Comparison of ENCODE assay signal across 9 mouse cellular contexts in the genomic region with DNA sequence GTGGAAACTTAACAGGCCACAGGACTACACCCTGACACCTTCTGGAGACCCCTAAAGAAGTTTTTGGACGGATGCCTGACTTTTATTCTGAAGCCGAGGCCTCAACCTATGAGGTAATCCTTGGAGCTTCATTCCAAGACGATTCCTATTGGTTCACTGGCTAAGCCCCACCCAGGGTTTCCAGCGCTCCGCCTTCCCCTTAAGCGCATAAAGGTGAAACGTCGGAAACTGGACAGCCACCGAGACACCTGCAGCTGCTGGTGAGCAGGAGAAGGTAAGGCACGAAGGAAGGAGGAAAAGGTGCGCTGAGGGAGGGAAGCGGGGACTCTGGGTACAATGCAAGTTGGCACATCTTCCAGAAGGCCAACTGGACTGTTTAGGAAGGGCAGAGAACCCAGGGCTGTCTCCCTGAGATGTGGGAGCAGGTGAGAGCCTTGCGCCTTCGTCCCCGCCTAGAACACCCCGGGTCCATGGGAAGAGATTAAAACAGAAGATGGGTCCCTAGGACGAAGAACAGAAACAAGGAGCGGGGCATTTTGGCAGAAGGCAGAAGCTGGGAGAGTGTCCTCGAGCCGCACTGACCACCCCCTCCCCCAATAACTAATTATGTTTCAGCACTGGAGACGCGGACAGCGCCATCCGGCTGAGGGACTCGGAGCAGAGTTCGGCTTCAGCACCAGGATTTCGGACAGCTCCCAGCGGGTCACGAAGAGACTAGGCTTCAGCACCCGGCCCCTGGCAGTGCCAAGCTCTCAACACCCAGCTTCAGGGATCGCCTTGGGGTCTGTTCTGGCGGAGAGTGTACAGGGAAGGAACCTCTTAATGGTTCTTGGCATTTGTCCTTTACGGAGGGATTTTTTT. TPM values are rescaled to one million over a fixed set of nuclear protein-coding genes. Genes with fewer than 3 reads are reported as not detected.
DNase-seq lines count a peak whose midpoint lies in the region; ATAC-seq and TF ChIP-seq lines count a peak whose summit lies in the region.
"Had no signal": no experiment of that assay in that cellular context is flagged by ENCODE, and none has a peak within 500 bp of the region (broad histone marks: within the 10 kb centered on the region; RNA-seq: fewer than 3 reads in every experiment).

No protein-coding gene starts in this region.

- under 1% methylated on average over 33 of the region's 33 CpGs for WGBS in hindbrain, embryonic 16.5 days

- no peaks in the 10 kb centered on the region for H3K9me3 ChIP-seq in hindbrain, embryonic 16.5 days (ENCODE audit: control insufficient read depth, low read length)
- H3K9me3 ChIP-seq: megakaryocyte, embryonic 14.5 days had no signal

- TF ChIP-seq CTCF in left cerebral cortex, adult 2 months (IDR thresholded peaks at IDR 0.05) = no peak; the same call in 1 of the 2 replicates

- H3K4me2 ChIP-seq in hindbrain, embryonic 16.5 days (ENCODE audit: low read length) = peak overlapping the region; percentile 64

- DNase-seq in Muller cell, postnatal 12 days (ENCODE audit: inconsistent ontology term) = peak; percentile 77
- peak; percentile 89 to 91 for DNase-seq in cerebellum, adult 18-20 months
- DNase-seq in left cerebral cortex, adult 2 months (ENCODE audit: extremely low spot score in 1 of 2, low spot score in 2 of 2) = peak; percentile 77 to 78
- DNase-seq in right cerebral cortex, postnatal 10 days (ENCODE audit: low spot score in 2 of 2) = peak; percentile 85 to 87
- DNase-seq in urinary bladder, postnatal 14 days (ENCODE audit: low spot score) = peak; percentile 95

- peaks cover 3% of the 10 kb centered on the region for H3K27me3 ChIP-seq in hindbrain, embryonic 16.5 days (replicated peaks; ENCODE audit: control insufficient read depth, insufficient read depth, low read length)

- peak overlapping the region; percentile 60 for H3K4me3 ChIP-seq in hindbrain, embryonic 16.5 days (ENCODE audit: low read length)
- H3K4me3 ChIP-seq in left cerebral cortex, adult 2 months = peak overlapping the region; percentile 79
- H3K4me3 ChIP-seq: megakaryocyte, embryonic 14.5 days had no signal

- intact Hi-C loops in left cerebral cortex, adult 2 months (cut with DNase I) = no loop called here

- peak overlapping the region; percentile 48; the same call in 1 of the 2 replicates for H3K27ac ChIP-seq in hindbrain, embryonic 16.5 days (ENCODE audit: low read depth, low read length)
- peak overlapping the region; percentile 92 for H3K27ac ChIP-seq in left cerebral cortex, adult 2 months

- H3K4me1 ChIP-seq in hindbrain, embryonic 16.5 days (ENCODE audit: control insufficient read depth, insufficient read depth, low read depth, low read length) = 0 out of 2 replicates have a peak, but pooled peaks cover 3% of the 10 kb centered on the region

- peak overlapping the region; percentile 68 for H3K9ac ChIP-seq in hindbrain, embryonic 16.5 days (ENCODE audit: low read depth, low read length)

- peak; percentile 95 for ATAC-seq in frontal cortex, adult (ENCODE audit: low TSS enrichment)
- peak; percentile 95 for ATAC-seq in hindbrain, embryonic 16.5 days
- ATAC-seq in megakaryocyte-erythroid progenitor cell, adult 5-6 weeks (replicated peaks; ENCODE audit: low FRiP score, low TSS enrichment, poor library complexity, severe bottlenecking) = peak; percentile 95

- H3K36me3 ChIP-seq in hindbrain, embryonic 16.5 days (ENCODE audit: control insufficient read depth, insufficient read depth, low read length) = no peaks in the 10 kb centered on the region

RNA-seq across cellular contexts. Expression of gene Fem1a, which starts 14.8 kb away (rescaled TPM):
- polyA plus RNA-seq in hindbrain, embryonic 16.5 days (2015; fragmentation: Nextera tagmentation; extraction: Ambion mirVana) = 17.4 and 18.2 TPM in 2 replicates
- total RNA-seq in left cerebral cortex, adult 2 months (2021) = 10 to 100 TPM; 31.8 to 34.6 TPM
- 15.8 and 19.2 TPM in 2 replicates for total RNA-seq in megakaryocyte-erythroid progenitor cell, adult 5-6 weeks (2014; fragmentation: Nextera tagmentation)
- total RNA-seq in megakaryocyte-erythroid progenitor cell, adult 5-6 weeks (2017) = 19.2 and 21.7 TPM in 2 replicates

RNA-seq across cellular contexts. Expression of gene Dpp9, which starts 23.1 kb away (rescaled TPM):
- 21.0 and 29.3 TPM in 2 replicates for polyA plus RNA-seq in hindbrain, embryonic 16.5 days (2015; fragmentation: Nextera tagmentation; extraction: Ambion mirVana)
- 10 to 100 TPM; 70.7 to 74.1 TPM for total RNA-seq in left cerebral cortex, adult 2 months (2021)
- 25.3 and 33.5 TPM in 2 replicates for total RNA-seq in megakaryocyte-erythroid progenitor cell, adult 5-6 weeks (2014; fragmentation: Nextera tagmentation)
- 8.6 and 11.7 TPM in 2 replicates for total RNA-seq in megakaryocyte-erythroid progenitor cell, adult 5-6 weeks (2017)

RNA-seq across cellular contexts. Expression of gene Ticam1, which starts 34.8 kb away (rescaled TPM):
- 1.5 and 1.9 TPM in 2 replicates for polyA plus RNA-seq in hindbrain, embryonic 16.5 days (2015; fragmentation: Nextera tagmentation; extraction: Ambion mirVana)
- 1 to 10 TPM; 6.9 to 7.2 TPM for total RNA-seq in left cerebral cortex, adult 2 months (2021)
- total RNA-seq in megakaryocyte-erythroid progenitor cell, adult 5-6 weeks (2014; fragmentation: Nextera tagmentation) = 5.8 and 8.4 TPM in 2 replicates
- 2.2 and 3.2 TPM in 2 replicates for total RNA-seq in megakaryocyte-erythroid progenitor cell, adult 5-6 weeks (2017)

RNA-seq across cellular contexts. Expression of gene Plin3, which starts 50.9 kb away (rescaled TPM):
- 15.5 and 21.1 TPM in 2 replicates for polyA plus RNA-seq in hindbrain, embryonic 16.5 days (2015; fragmentation: Nextera tagmentation; extraction: Ambion mirVana)
- 10 to 100 TPM in 1 of 2 experiments, 1 to 10 TPM in 1; 7.7 to 11.4 TPM for total RNA-seq in left cerebral cortex, adult 2 months (2021)
- 4.8 and 6.8 TPM in 2 replicates for total RNA-seq in megakaryocyte-erythroid progenitor cell, adult 5-6 weeks (2014; fragmentation: Nextera tagmentation)
- total RNA-seq in megakaryocyte-erythroid progenitor cell, adult 5-6 weeks (2017) = 3.7 and 6.1 TPM in 2 replicates

RNA-seq across cellular contexts. Expression of gene Mydgf, which starts 58.1 kb away (rescaled TPM):
- 81.4 and 88.4 TPM in 2 replicates for polyA plus RNA-seq in hindbrain, embryonic 16.5 days (2015; fragmentation: Nextera tagmentation; extraction: Ambion mirVana)
- 10 to 100 TPM; 39.5 to 41.2 TPM for total RNA-seq in left cerebral cortex, adult 2 months (2021)
- 28.7 and 59.7 TPM in 2 replicates for total RNA-seq in megakaryocyte-erythroid progenitor cell, adult 5-6 weeks (2014; fragmentation: Nextera tagmentation)
- 21.5 and 25.3 TPM in 2 replicates for total RNA-seq in megakaryocyte-erythroid progenitor cell, adult 5-6 weeks (2017)

Comparison
In these comparisons a context has a peak if more than half of its experiments do, and no peak if none do; other contexts are left out.
1. Peak in every context shown above with its lines: DNase-seq, ATAC-seq, H3K4me3 ChIP-seq and H3K27ac ChIP-seq.